Mouse (Mus musculus) liver, adult 2 months (tissue): ENCODE data around the gene Meis2.

Source experiments
- CTCF ChIP-seq: fragments of 200-500 bp; IDR thresholded peaks from 2 replicates; pipeline ENCODE4 v1.5.1; 2011; ENCODE audit warnings: low read depth, low read length, control low read depth
- POLR2A ChIP-seq: fragments of 200-500 bp; IDR thresholded peaks from 2 replicates; pipeline ENCODE4 v1.6.1; 2011; ENCODE audit warnings: low read length, control low read depth; ENCODE audit not compliant: insufficient read depth; ENCODE audit errors: extremely low read depth

DNA sequence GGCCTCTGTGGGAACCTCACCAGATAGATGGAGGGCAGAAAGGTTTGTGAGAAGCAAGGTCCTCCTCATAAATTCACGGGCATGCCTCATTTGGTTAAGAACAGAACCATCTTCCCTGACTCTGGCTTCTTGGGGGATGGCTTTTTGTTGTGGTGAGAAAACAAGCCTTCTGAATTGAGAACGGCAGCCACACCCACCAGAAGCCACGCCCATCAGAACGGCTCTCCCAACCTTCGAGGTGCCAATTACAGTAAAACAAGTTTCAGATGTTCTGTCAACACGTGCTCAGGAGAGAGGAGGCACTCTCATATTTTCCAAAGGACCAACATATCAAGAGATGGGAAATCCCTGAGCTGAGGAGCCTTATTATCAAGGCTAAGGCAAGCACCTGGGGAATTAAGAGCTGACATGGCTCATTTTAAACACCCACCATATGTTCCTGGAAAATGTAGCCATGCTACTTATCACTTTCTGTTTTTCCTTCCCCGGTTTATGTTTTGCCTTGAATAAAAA is 117.9 kb downstream of the Meis2 start:
- TF ChIP-seq CTCF, result no peak
- no peak for TF ChIP-seq POLR2A
